Mouse (Mus musculus) midbrain, embryonic 13.5 days (tissue): Measurements from ENCODE around the gene Ist1. TPM values are rescaled to one million over a fixed set of nuclear protein-coding genes. Genes with fewer than 3 reads are reported as not detected.
A peak's percentile ranks its signal among the peaks of the same experiment; 100 is the strongest.

Experiments used
- ATAC-seq: fragments of 200-750 bp; cut with Nextera tagmentation; 2 replicates; pipeline ENCODE4 v1.8.0; 2017; ENCODE audit warnings: mild to moderate bottlenecking, moderate TSS enrichment, moderate library complexity
- H3K27ac ChIP-seq: fragments of 300-500 bp; sonication (generic); 2 replicates; pipeline ENCODE4 v1.5.1; 2015; ENCODE audit warnings: inconsistent platforms, mild to moderate bottlenecking, moderate library complexity
- H3K27me3 ChIP-seq: fragments of 300-500 bp; sonication (generic); 2 replicates; pipeline ENCODE4 v1.6.1; 2015; ENCODE audit warnings: mild to moderate bottlenecking, inconsistent platforms
- H3K36me3 ChIP-seq: fragments of 300-500 bp; sonication (generic); 2 replicates; pipeline ENCODE4 v1.6.1; 2015; ENCODE audit warnings: mild to moderate bottlenecking, inconsistent platforms
- H3K4me1 ChIP-seq: fragments of 300-500 bp; sonication (generic); replicated peaks from 2 replicates; pipeline ENCODE4 v1.6.1; 2015; ENCODE audit warnings: inconsistent platforms
- H3K4me2 ChIP-seq: fragments of 300-500 bp; sonication (generic); replicated peaks from 2 replicates; pipeline ENCODE4 v1.6.1; 2015; ENCODE audit warnings: moderate library complexity, mild to moderate bottlenecking, inconsistent platforms
- H3K4me3 ChIP-seq: fragments of 300-500 bp; sonication (generic); replicated peaks from 2 replicates; pipeline ENCODE4 v1.5.1; 2015; ENCODE audit warnings: mild to moderate bottlenecking, inconsistent platforms
- H3K9ac ChIP-seq: fragments of 300-500 bp; sonication (generic); replicated peaks from 2 replicates; pipeline ENCODE4 v1.6.1; 2015; ENCODE audit warnings: mild to moderate bottlenecking, inconsistent platforms
- H3K9me3 ChIP-seq: fragments of 300-500 bp; sonication (generic); 2 replicates; pipeline ENCODE4 v1.6.1; 2016; ENCODE audit warnings: mild to moderate bottlenecking, inconsistent platforms
- WGBS: fragments of 180-500 bp; shearing (Covaris S2); methylation state at CpG from one replicate; pipeline ENCODE4 v1.1.7; 2015; 5-methylcytosine and 5-hydroxymethylcytosine counted together
- polyA plus RNA-seq: library from polyadenylated mRNA; unstranded; fragments of >200 nt; fragmentation: Nextera tagmentation; extraction: Ambion mirVana; gene quantifications from 2 replicates; pipeline ENCODE4 v1.2.1, GENCODE M21; 2015

Ist1 gene
- 182 and 184 TPM in 2 replicates for polyA plus RNA-seq

- peak within 1 kb of the TSS; percentile 87 for H3K27ac ChIP-seq
- peaks cover 28% of the 10 kb centered on the region for H3K4me1 ChIP-seq
- H3K27me3 ChIP-seq, result 0 out of 2 replicates have a peak, but pooled peaks cover 3% of the 10 kb centered on the region
- H3K9me3 ChIP-seq, result no peaks in the 10 kb centered on the region
- H3K4me3 ChIP-seq, result peak within 1 kb of the TSS; percentile 100
- peak within 1 kb of the TSS; percentile 100 for H3K9ac ChIP-seq
- peak; percentile 96 for ATAC-seq
- H3K36me3 ChIP-seq, result no peaks in the 10 kb centered on the region
- H3K4me2 ChIP-seq, result peak within 1 kb of the TSS; percentile 73
- WGBS, result under 1% methylated on average over 57 of the region's 57 CpGs
These were observed at the start of gene Ist1 for GRCm38 (mm10) chr8:109693146-109693900. Gene Ist1 (minus strand): TSS chr8:109693260.

GRCm38 (mm10) chr8:109738049-109738380, 45.0 kb upstream of the Ist1 start:
- 85% methylated on average over 1 of the region's 1 CpGs for WGBS
- H3K9ac ChIP-seq, result no peak overlapping the region; the same call in 1 of the 2 replicates
- H3K9me3 ChIP-seq, result no peaks in the 10 kb centered on the region
- peaks cover 17% of the 10 kb centered on the region for H3K36me3 ChIP-seq
- no peak overlapping the region for H3K27ac ChIP-seq
- peak overlapping the region; percentile 99 for H3K4me3 ChIP-seq
- H3K4me1 ChIP-seq, result peaks cover 19% of the 10 kb centered on the region
- no peaks in the 10 kb centered on the region for H3K27me3 ChIP-seq
- ATAC-seq, result peak; percentile 48
- peak overlapping the region; percentile 98 for H3K4me2 ChIP-seq

GRCm38 (mm10) chr8:109737237-109738048, 44.4 kb upstream of the Ist1 start, which contains the start of gene Atxn1l:
Gene Atxn1l (minus strand): TSS chr8:109737739.
- under 1% methylated on average over 56 of the region's 59 CpGs for WGBS
- peak; percentile 94 for ATAC-seq
- Histone ChIP-seq H3K4me1 (peaks cover 19% of the 10 kb centered on the region), H3K36me3 (peaks cover 23% of the 10 kb centered on the region), H3K9ac (peak within 1 kb of the TSS; percentile 98), H3K9me3 (no peaks in the 10 kb centered on the region), H3K27ac (peak within 1 kb of the TSS; percentile 58; the same call in 1 of the 2 replicates), H3K4me3 (peak within 1 kb of the TSS; percentile 99), H3K4me2 (peak within 1 kb of the TSS; percentile 98), H3K27me3 (no peaks in the 10 kb centered on the region)

- no peak for ATAC-seq
- WGBS, result 8% methylated on average over 8 of the region's 8 CpGs
- H3K27ac ChIP-seq, result 0 out of 2 replicates have a peak overlapping the region, but pooled peaks have one; percentile 58
- peak overlapping the region; percentile 98 for H3K4me2 ChIP-seq
- H3K4me3 ChIP-seq, result peak overlapping the region; percentile 99
- H3K9ac ChIP-seq, result peak overlapping the region; percentile 98
- H3K9me3 ChIP-seq, result no peaks in the 10 kb centered on the region
- H3K36me3 ChIP-seq, result peaks cover 29% of the 10 kb centered on the region
- no peaks in the 10 kb centered on the region for H3K27me3 ChIP-seq
- H3K4me1 ChIP-seq, result peaks cover 19% of the 10 kb centered on the region
These were observed 43.8 kb upstream of the Ist1 start for GRCm38 (mm10) chr8:109736819-109737218.

GRCm38 (mm10) chr8:109734018-109734417, 41.0 kb upstream of the Ist1 start:
- 86% methylated on average over 3 of the region's 3 CpGs for WGBS
- no peak overlapping the region for H3K4me3 ChIP-seq
- H3K27me3 ChIP-seq, result no peaks in the 10 kb centered on the region
- no peak overlapping the region for H3K27ac ChIP-seq
- peaks cover 19% of the 10 kb centered on the region for H3K4me1 ChIP-seq
- peaks cover 56% of the 10 kb centered on the region for H3K36me3 ChIP-seq
- no peak overlapping the region for H3K9ac ChIP-seq
- no peak for ATAC-seq
- H3K4me2 ChIP-seq, result no peak overlapping the region
- H3K9me3 ChIP-seq, result no peaks in the 10 kb centered on the region

GRCm38 (mm10) chr8:109731012-109731411, 38.0 kb upstream of the Ist1 start:
- H3K9me3 ChIP-seq, result no peaks in the 10 kb centered on the region
- H3K27ac ChIP-seq, result no peak overlapping the region
- H3K4me1 ChIP-seq, result peaks cover 8% of the 10 kb centered on the region
- H3K4me3 ChIP-seq, result no peak overlapping the region
- no peak overlapping the region for H3K9ac ChIP-seq
- no peak for ATAC-seq
- H3K36me3 ChIP-seq, result peaks cover 81% of the 10 kb centered on the region
- WGBS, result 84% methylated on average over 3 of the region's 3 CpGs
- H3K4me2 ChIP-seq, result no peak overlapping the region
- H3K27me3 ChIP-seq, result no peaks in the 10 kb centered on the region

- Histone ChIP-seq H3K9ac (no peak overlapping the region), H3K4me2 (no peak overlapping the region), H3K9me3 (no peaks in the 10 kb centered on the region), H3K27me3 (no peaks in the 10 kb centered on the region), H3K4me1 (no peaks in the 10 kb centered on the region), H3K4me3 (no peak overlapping the region), H3K36me3 (peaks cover 93% of the 10 kb centered on the region), H3K27ac (no peak overlapping the region)
- 94% methylated on average over 3 of the region's 3 CpGs for WGBS
- ATAC-seq, result no peak
These were observed 32.0 kb upstream of the Ist1 start for GRCm38 (mm10) chr8:109725106-109725505.

GRCm38 (mm10) chr8:109714961-109715360, 21.9 kb upstream of the Ist1 start:
- Histone ChIP-seq H3K4me3 (no peak overlapping the region), H3K27me3 (no peaks in the 10 kb centered on the region), H3K4me2 (no peak overlapping the region), H3K9ac (no peak overlapping the region), H3K36me3 (peaks cover 95% of the 10 kb centered on the region), H3K9me3 (no peaks in the 10 kb centered on the region), H3K4me1 (peaks cover 7% of the 10 kb centered on the region; the same call in 1 of the 2 replicates), H3K27ac (no peak overlapping the region)
- no peak for ATAC-seq
- WGBS, result 94% methylated on average over 5 of the region's 5 CpGs

GRCm38 (mm10) chr8:109712521-109712920, 19.5 kb upstream of the Ist1 start:
- Histone ChIP-seq H3K4me1 (peaks cover 24% of the 10 kb centered on the region), H3K4me3 (no peak overlapping the region), H3K27me3 (no peaks in the 10 kb centered on the region), H3K36me3 (peaks cover 93% of the 10 kb centered on the region), H3K9me3 (no peaks in the 10 kb centered on the region), H3K9ac (no peak overlapping the region), H3K4me2 (no peak overlapping the region), H3K27ac (no peak overlapping the region)
- WGBS, result 90% methylated on average over 1 of the region's 1 CpGs
- no peak for ATAC-seq

- H3K36me3 ChIP-seq, result peaks cover 53% of the 10 kb centered on the region
- peak overlapping the region; percentile 79 for H3K4me2 ChIP-seq
- 97% methylated on average over 4 of the region's 4 CpGs for WGBS
- peaks cover 6% of the 10 kb centered on the region for H3K27me3 ChIP-seq
- H3K9me3 ChIP-seq, result no peaks in the 10 kb centered on the region
- peak overlapping the region; percentile 99 for H3K9ac ChIP-seq
- peak overlapping the region; percentile 94 for H3K4me3 ChIP-seq
- peaks cover 42% of the 10 kb centered on the region for H3K4me1 ChIP-seq
- H3K27ac ChIP-seq, result no peak overlapping the region
- ATAC-seq, result no peak
These were observed 14.9 kb upstream of the Ist1 start for GRCm38 (mm10) chr8:109707921-109708320.

GRCm38 (mm10) chr8:109706874-109707237, 13.8 kb upstream of the Ist1 start:
- Histone ChIP-seq H3K4me1 (peaks cover 42% of the 10 kb centered on the region), H3K4me2 (peak overlapping the region; percentile 79), H3K4me3 (peak overlapping the region; percentile 94), H3K9ac (peak overlapping the region; percentile 99), H3K27me3 (peaks cover 10% of the 10 kb centered on the region), H3K27ac (no peak overlapping the region), H3K36me3 (peaks cover 42% of the 10 kb centered on the region), H3K9me3 (no peaks in the 10 kb centered on the region)
- WGBS, result 35% methylated on average over 2 of the region's 2 CpGs
- no peak for ATAC-seq
